Mouse (Mus musculus) stomach, embryonic 15.5 days (tissue): ENCODE data around the gene Syn3. TPM values are rescaled to one million over a fixed set of nuclear protein-coding genes. Genes with fewer than 3 reads are reported as not detected.

Experiments
- ATAC-seq: fragments of 200-750 bp; cut with Nextera tagmentation; 2 replicates; pipeline ENCODE4 v1.8.0; 2017; ENCODE audit warnings: low read depth, moderate number of reproducible peaks, moderate TSS enrichment; ENCODE audit not compliant: insufficient read depth, low FRiP score
- H3K27ac ChIP-seq: fragments of 300-500 bp; sonication (generic); 2 replicates; pipeline ENCODE4 v1.5.1; 2015; ENCODE audit warnings: mild to moderate bottlenecking, inconsistent platforms
- H3K27me3 ChIP-seq: fragments of 300-500 bp; sonication (generic); replicated peaks from 2 replicates; pipeline ENCODE4 v1.6.1; 2015; ENCODE audit warnings: inconsistent platforms
- H3K36me3 ChIP-seq: fragments of 300-500 bp; sonication (generic); 2 replicates; pipeline ENCODE4 v1.6.1; 2015; ENCODE audit warnings: inconsistent platforms
- H3K4me1 ChIP-seq: fragments of 300-500 bp; sonication (generic); 2 replicates; pipeline ENCODE4 v1.6.1; 2015; ENCODE audit warnings: inconsistent platforms
- H3K4me2 ChIP-seq: fragments of 300-500 bp; sonication (generic); 2 replicates; pipeline ENCODE4 v1.6.1; 2015; ENCODE audit warnings: mild to moderate bottlenecking, inconsistent platforms
- H3K4me3 ChIP-seq: fragments of 300-500 bp; sonication (generic); replicated peaks from 2 replicates; pipeline ENCODE4 v1.5.1; 2015; ENCODE audit warnings: inconsistent platforms
- H3K9ac ChIP-seq: fragments of 300-500 bp; sonication (generic); 2 replicates; pipeline ENCODE4 v1.6.1; 2015; ENCODE audit warnings: inconsistent platforms
- H3K9me3 ChIP-seq: fragments of 300-500 bp; sonication (generic); 2 replicates; pipeline ENCODE4 v1.6.1; 2016; ENCODE audit warnings: inconsistent platforms
- WGBS: fragments of 180-500 bp; shearing (Covaris S2); methylation state at CpG from one replicate; pipeline ENCODE4 v1.1.7; 2015; 5-methylcytosine and 5-hydroxymethylcytosine counted together
- polyA plus RNA-seq: library from polyadenylated mRNA; unstranded; fragments of >200 nt; fragmentation: Nextera tagmentation; extraction: Ambion mirVana; gene quantifications from 2 replicates; pipeline ENCODE4 v1.2.1, GENCODE M21; 2015

The Syn3 gene
- polyA plus RNA-seq, 1 experiment from 2014 or later: 3.5 TPM

- H3K9ac ChIP-seq: no peak overlapping the region
- ATAC-seq: no peak
- no peaks in the 10 kb centered on the region for H3K27me3 ChIP-seq
- 63% methylated on average over 3 of the region's 3 CpGs for WGBS
- H3K4me2 ChIP-seq: no peak overlapping the region
- H3K27ac ChIP-seq: no peak overlapping the region
- no peaks in the 10 kb centered on the region for H3K36me3 ChIP-seq
- H3K9me3 ChIP-seq: no peaks in the 10 kb centered on the region
- 0 out of 2 replicates have a peak, but pooled peaks cover 3% of the 10 kb centered on the region for H3K4me1 ChIP-seq
- no peak overlapping the region for H3K4me3 ChIP-seq
Measured at GRCm38 (mm10) chr10:86201006-86201405, 297.7 kb downstream of the Syn3 start.

DNA sequence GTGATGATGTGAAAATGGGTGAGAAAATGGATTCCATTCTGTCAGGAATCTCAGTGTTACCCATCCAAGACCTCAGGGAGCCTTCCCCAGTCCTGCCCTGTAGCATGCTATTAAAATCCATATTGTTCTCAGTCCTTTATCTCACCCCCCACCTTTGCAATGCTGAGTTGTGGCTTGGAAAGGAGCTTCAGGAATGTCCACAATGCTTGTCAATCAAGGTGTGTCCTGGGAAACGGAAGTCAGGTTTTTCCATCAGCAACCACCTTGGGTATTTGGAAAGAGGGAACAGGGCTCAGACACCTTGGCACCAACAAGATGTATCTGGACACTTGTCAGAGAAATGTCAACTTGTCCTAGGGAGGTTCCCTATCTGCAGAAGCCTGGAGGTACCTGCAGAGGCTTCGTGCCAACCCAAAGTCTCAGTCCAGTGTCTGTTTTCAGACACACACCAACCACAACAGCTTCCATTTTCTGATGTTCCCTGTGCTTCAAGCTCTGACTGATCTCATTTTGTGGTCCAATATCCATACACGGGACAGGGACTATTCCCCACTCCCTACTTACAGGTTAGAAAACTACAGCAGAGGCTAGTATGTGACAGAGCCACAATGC is 302.2 kb downstream of the Syn3 start:
- no peak overlapping the region for H3K4me2 ChIP-seq
- 77% methylated on average over 3 of the region's 3 CpGs for WGBS
- 0 out of 2 replicates have a peak, but pooled peaks cover 3% of the 10 kb centered on the region for H3K4me1 ChIP-seq
- H3K36me3 ChIP-seq: no peaks in the 10 kb centered on the region
- H3K9ac ChIP-seq: no peak overlapping the region
- H3K9me3 ChIP-seq: no peaks in the 10 kb centered on the region
- H3K27me3 ChIP-seq: no peaks in the 10 kb centered on the region
- H3K27ac ChIP-seq: no peak overlapping the region
- ATAC-seq: no peak
- no peak overlapping the region for H3K4me3 ChIP-seq

GRCm38 (mm10) chr10:86194722-86195121 is 304.0 kb downstream of the Syn3 start:
- Histone ChIP-seq H3K4me2 (no peak overlapping the region), H3K9ac (no peak overlapping the region), H3K36me3 (no peaks in the 10 kb centered on the region), H3K4me1 (no peaks in the 10 kb centered on the region), H3K27ac (no peak overlapping the region), H3K9me3 (no peaks in the 10 kb centered on the region), H3K4me3 (no peak overlapping the region), H3K27me3 (no peaks in the 10 kb centered on the region)
- WGBS: 68% methylated on average over 4 of the region's 4 CpGs
- ATAC-seq: no peak

DNA sequence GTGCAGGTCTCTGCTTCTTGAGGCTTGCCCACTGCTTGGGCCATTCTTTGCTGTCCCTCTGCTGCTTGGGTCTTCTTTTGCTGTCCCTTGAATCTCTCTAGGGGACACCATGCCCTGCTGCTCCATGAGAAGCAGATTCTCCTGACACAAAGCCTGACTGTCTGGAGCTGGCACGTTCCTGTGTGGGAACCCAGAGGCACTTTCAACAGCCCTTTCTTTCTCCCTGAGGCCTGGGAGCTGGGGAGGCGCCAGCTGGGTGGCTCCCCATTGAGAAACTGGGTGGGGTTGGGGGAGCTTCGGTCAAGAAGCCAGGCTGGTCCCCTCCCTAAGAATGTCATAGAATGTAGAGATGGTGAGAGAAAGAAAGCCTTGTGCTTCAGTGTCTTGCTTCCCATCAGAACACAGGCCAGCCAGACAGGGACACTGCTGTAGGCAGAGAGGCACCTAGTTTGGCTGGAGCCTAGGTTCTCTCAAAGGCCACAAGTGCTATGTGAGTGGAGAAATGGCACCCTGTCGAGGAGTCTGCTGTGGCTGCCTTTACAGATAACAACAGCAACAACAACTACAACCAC is 304.7 kb downstream of the Syn3 start:
- no peaks in the 10 kb centered on the region for H3K4me1 ChIP-seq
- no peaks in the 10 kb centered on the region for H3K9me3 ChIP-seq
- H3K9ac ChIP-seq: no peak overlapping the region
- no peaks in the 10 kb centered on the region for H3K36me3 ChIP-seq
- H3K4me3 ChIP-seq: no peak overlapping the region
- ATAC-seq: no peak
- H3K27me3 ChIP-seq: no peaks in the 10 kb centered on the region
- no peak overlapping the region for H3K4me2 ChIP-seq
- H3K27ac ChIP-seq: no peak overlapping the region
- 47% methylated on average over 4 of the region's 4 CpGs for WGBS

GRCm38 (mm10) chr10:86188614-86189013 is 310.1 kb downstream of the Syn3 start:
- Histone ChIP-seq H3K4me3 (no peak overlapping the region), H3K4me2 (no peak overlapping the region), H3K36me3 (no peaks in the 10 kb centered on the region), H3K9ac (no peak overlapping the region), H3K27ac (no peak overlapping the region), H3K9me3 (no peaks in the 10 kb centered on the region), H3K4me1 (no peaks in the 10 kb centered on the region), H3K27me3 (no peaks in the 10 kb centered on the region)
- 66% methylated on average over 4 of the region's 4 CpGs for WGBS
- no peak for ATAC-seq

- 82% methylated on average over 5 of the region's 5 CpGs for WGBS
- Histone ChIP-seq H3K27me3 (no peaks in the 10 kb centered on the region), H3K4me1 (no peaks in the 10 kb centered on the region), H3K27ac (no peak overlapping the region), H3K9ac (no peak overlapping the region), H3K4me3 (no peak overlapping the region), H3K4me2 (no peak overlapping the region), H3K9me3 (no peaks in the 10 kb centered on the region), H3K36me3 (no peaks in the 10 kb centered on the region)
- no peak for ATAC-seq
Measured at GRCm38 (mm10) chr10:86187881-86188280, 310.8 kb downstream of the Syn3 start.

DNA sequence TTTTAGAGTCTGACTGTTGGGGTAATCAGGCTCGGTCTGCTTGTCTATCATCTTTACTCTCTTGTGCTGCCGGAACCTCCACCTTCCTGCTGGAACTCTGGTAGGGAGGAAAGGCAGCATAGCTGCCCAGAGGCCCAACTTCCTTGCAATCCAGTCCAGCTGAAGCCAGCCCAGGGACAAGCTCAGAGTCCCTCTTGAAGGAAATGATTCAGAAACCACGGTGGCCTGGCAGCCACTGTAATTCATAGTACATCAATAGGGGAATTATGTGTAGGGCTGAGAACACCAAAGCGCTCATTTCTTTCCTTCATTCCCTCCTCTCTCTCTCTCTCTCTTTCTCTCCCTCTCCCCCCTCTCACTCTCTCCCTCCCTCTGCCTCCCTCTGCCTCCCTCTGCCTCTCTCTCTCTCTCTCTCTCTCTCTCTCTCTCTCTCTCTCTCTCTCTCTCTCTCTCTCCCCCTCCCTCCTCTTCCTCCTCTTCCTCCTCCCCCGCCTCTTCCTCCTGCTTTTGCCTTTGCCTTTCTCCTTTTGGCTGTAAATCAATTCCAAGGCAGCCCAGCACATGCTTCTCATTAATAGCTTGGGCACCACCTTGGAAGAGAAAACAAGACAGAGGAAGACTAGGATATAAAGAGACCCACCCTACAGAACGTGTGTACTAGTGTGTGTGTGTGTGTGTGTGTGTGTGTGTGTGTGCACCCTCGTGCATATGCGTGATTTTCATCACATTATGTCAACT is 315.4 kb downstream of the Syn3 start:
- no peak overlapping the region for H3K27ac ChIP-seq
- H3K36me3 ChIP-seq: no peaks in the 10 kb centered on the region
- no peak overlapping the region for H3K4me3 ChIP-seq
- H3K9me3 ChIP-seq: no peaks in the 10 kb centered on the region
- 65% methylated on average over 8 of the region's 8 CpGs for WGBS
- H3K9ac ChIP-seq: no peak overlapping the region
- H3K27me3 ChIP-seq: no peaks in the 10 kb centered on the region
- no peak for ATAC-seq
- H3K4me1 ChIP-seq: no peaks in the 10 kb centered on the region
- H3K4me2 ChIP-seq: no peak overlapping the region

- no peak overlapping the region for H3K9ac ChIP-seq
- no peak overlapping the region for H3K4me2 ChIP-seq
- no peaks in the 10 kb centered on the region for H3K9me3 ChIP-seq
- H3K4me3 ChIP-seq: no peak overlapping the region
- ATAC-seq: no peak
- WGBS: 45% methylated on average over 3 of the region's 3 CpGs
- H3K27ac ChIP-seq: no peak overlapping the region
- H3K4me1 ChIP-seq: no peaks in the 10 kb centered on the region
- H3K27me3 ChIP-seq: no peaks in the 10 kb centered on the region
- H3K36me3 ChIP-seq: no peaks in the 10 kb centered on the region
Measured at GRCm38 (mm10) chr10:86182183-86182805, 316.4 kb downstream of the Syn3 start.

GRCm38 (mm10) chr10:86176411-86176810 is 322.3 kb downstream of the Syn3 start:
- no peak overlapping the region for H3K4me2 ChIP-seq
- H3K27me3 ChIP-seq: no peaks in the 10 kb centered on the region
- H3K9ac ChIP-seq: no peak overlapping the region
- 91% methylated on average over 2 of the region's 2 CpGs for WGBS
- H3K9me3 ChIP-seq: no peaks in the 10 kb centered on the region
- no peak overlapping the region for H3K4me3 ChIP-seq
- no peaks in the 10 kb centered on the region for H3K4me1 ChIP-seq
- no peak overlapping the region for H3K27ac ChIP-seq
- ATAC-seq: no peak
- H3K36me3 ChIP-seq: no peaks in the 10 kb centered on the region

DNA sequence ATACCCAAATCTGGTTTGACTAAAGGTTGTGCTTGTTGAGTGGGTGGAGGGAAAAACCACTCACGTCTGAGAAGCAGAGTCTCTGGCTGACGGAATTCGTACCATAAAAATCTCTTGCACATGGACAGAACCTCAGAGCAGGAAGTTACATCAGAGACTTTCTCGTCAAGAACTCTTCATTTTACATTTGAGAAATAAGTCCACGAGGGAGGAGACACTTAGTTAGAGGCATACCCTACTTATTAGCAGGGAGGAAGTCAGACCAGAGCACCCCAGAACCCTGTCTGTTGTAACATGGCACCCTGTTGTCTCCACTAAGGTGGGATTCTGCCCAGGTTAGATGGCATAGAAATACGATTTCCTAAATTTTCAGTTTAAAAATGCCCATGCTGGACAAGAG is 324.7 kb downstream of the Syn3 start:
- no peaks in the 10 kb centered on the region for H3K36me3 ChIP-seq
- H3K27ac ChIP-seq: no peak overlapping the region
- H3K9me3 ChIP-seq: no peaks in the 10 kb centered on the region
- H3K9ac ChIP-seq: no peak overlapping the region
- no peak for ATAC-seq
- no peaks in the 10 kb centered on the region for H3K4me1 ChIP-seq
- H3K4me2 ChIP-seq: no peak overlapping the region
- no peak overlapping the region for H3K4me3 ChIP-seq
- no peaks in the 10 kb centered on the region for H3K27me3 ChIP-seq
- WGBS: 73% methylated on average over 6 of the region's 6 CpGs

DNA sequence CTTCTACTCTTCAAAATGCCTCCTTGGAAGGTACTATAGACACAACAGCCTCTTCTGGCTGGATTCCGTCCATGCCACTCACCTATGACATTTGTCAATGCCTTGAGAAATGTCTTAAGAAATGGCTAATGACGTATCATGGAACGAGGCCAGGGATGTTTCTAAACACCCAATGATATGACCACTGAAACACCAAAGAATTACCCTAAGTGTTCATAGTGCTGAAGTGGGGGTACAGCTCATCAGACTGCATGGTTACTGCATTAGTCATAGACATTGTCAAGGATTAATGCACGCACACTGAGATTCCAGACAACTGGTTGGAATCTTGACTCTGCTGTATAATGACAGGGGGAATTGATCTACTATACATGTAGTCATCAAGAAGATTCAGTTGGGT is 325.4 kb downstream of the Syn3 start:
- no peak overlapping the region for H3K4me2 ChIP-seq
- H3K9ac ChIP-seq: no peak overlapping the region
- ATAC-seq: no peak
- no peaks in the 10 kb centered on the region for H3K9me3 ChIP-seq
- H3K27ac ChIP-seq: no peak overlapping the region
- WGBS: 81% methylated on average over 4 of the region's 4 CpGs
- no peaks in the 10 kb centered on the region for H3K4me1 ChIP-seq
- H3K36me3 ChIP-seq: no peaks in the 10 kb centered on the region
- H3K27me3 ChIP-seq: no peaks in the 10 kb centered on the region
- no peak overlapping the region for H3K4me3 ChIP-seq

DNA sequence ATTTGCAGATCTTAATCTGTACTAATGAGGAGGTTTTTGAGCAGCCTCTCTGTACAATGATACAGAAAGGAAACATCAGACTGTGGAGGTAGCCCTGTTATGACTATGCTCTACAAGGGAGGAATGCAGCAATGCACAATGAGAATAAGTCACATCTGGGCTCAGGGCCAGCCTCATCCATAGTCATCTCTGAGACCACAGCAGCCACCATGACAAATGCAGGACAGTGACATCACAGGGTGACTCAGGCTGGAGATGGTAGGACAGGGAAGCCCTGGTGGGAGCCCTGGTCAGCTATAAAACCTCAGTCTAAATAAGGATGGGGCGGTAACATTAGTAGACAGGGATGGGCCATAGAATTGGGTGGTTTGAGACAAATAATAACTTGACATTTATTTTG is 327.4 kb downstream of the Syn3 start:
- no peak overlapping the region for H3K4me3 ChIP-seq
- H3K4me2 ChIP-seq: no peak overlapping the region
- no peak overlapping the region for H3K9ac ChIP-seq
- no peaks in the 10 kb centered on the region for H3K27me3 ChIP-seq
- no peaks in the 10 kb centered on the region for H3K9me3 ChIP-seq
- peaks cover 5% of the 10 kb centered on the region for H3K4me1 ChIP-seq
- H3K27ac ChIP-seq: no peak overlapping the region
- H3K36me3 ChIP-seq: no peaks in the 10 kb centered on the region
- 93% methylated on average over 1 of the region's 1 CpGs for WGBS
- ATAC-seq: no peak
